Mouse (Mus musculus): ENCODE measurements around the gene Unc79.

- TF ChIP-seq POLR2A (IDR thresholded peaks at IDR 0.05; ENCODE audit: control insufficient read depth, low read depth, low read length) (no peak), CTCF (IDR thresholded peaks at IDR 0.05; ENCODE audit: control insufficient read depth, insufficient read depth, insufficient replicate concordance, low read depth, low read length) (no peak)
Observed at GRCm38 (mm10) chr12:103073953-103074352, 125.3 kb downstream of the Unc79 start.
